Mouse (Mus musculus) hindbrain, postnatal 0 days (tissue): ENCODE data around the gene Fadd. TPM values are rescaled to one million over a fixed set of nuclear protein-coding genes. Genes with fewer than 3 reads are reported as not detected.

Experiments
- ATAC-seq: fragments of 200-750 bp; cut with Nextera tagmentation; 2 replicates; pipeline ENCODE4 v1.8.0; 2017; ENCODE audit warnings: mild to moderate bottlenecking, moderate TSS enrichment, moderate library complexity
- DNase-seq: peaks from one replicate; pipeline ENCODE4 v3.0.0-alpha.2; 2015; ENCODE audit warnings: low spot score
- H3K27ac ChIP-seq: fragments of 300-500 bp; sonication (generic); 2 replicates; pipeline ENCODE4 v1.5.1; 2014; ENCODE audit warnings: mild to moderate bottlenecking
- H3K27me3 ChIP-seq: fragments of 300-500 bp; sonication (generic); 2 replicates; pipeline ENCODE4 v1.6.1; 2014; ENCODE audit warnings: low read length, mixed read lengths; ENCODE audit not compliant: insufficient read depth
- H3K36me3 ChIP-seq: fragments of 300-500 bp; sonication (generic); 2 replicates; pipeline ENCODE4 v1.6.1; 2014; ENCODE audit warnings: low read length, mixed read lengths; ENCODE audit not compliant: insufficient read depth
- H3K4me1 ChIP-seq: fragments of 300-500 bp; sonication (generic); 2 replicates; pipeline ENCODE4 v1.6.1; 2014; ENCODE audit warnings: antibody characterized with exemption, low read length, mixed read lengths; ENCODE audit not compliant: insufficient read depth
- H3K4me2 ChIP-seq: fragments of 300-500 bp; sonication (generic); 2 replicates; pipeline ENCODE4 v1.6.1; 2014; ENCODE audit warnings: low read depth, mild to moderate bottlenecking, low read length, moderate library complexity, mixed read lengths
- H3K4me3 ChIP-seq: fragments of 300-500 bp; sonication (generic); 2 replicates; pipeline ENCODE4 v1.5.1; 2014; ENCODE audit warnings: low read length
- H3K9ac ChIP-seq: fragments of 300-500 bp; sonication (generic); replicated peaks from 2 replicates; pipeline ENCODE4 v1.6.1; 2014; ENCODE audit warnings: mild to moderate bottlenecking, low read length, moderate library complexity, mixed read lengths
- H3K9me3 ChIP-seq: fragments of 300-500 bp; sonication (generic); 2 replicates; pipeline ENCODE4 v1.6.1; 2016; ENCODE audit warnings: low read length, mixed read lengths
- CTCF ChIP-seq: IDR thresholded peaks from 2 replicates; pipeline ENCODE4 v1.5.1; 2016; ENCODE audit warnings: antibody characterized with exemption, control low read depth, low read depth
- WGBS: fragments of 180-500 bp; shearing (Covaris S2); extraction: QIAGEN DNeasy Blood & Tissue Kit; methylation state at CpG from one replicate; pipeline ENCODE4 v1.1.7; 2014; 5-methylcytosine and 5-hydroxymethylcytosine counted together
- polyA plus RNA-seq: library from polyadenylated mRNA; unstranded; fragments of >200 nt; fragmentation: Nextera tagmentation; extraction: Ambion mirVana; gene quantifications from 2 replicates; pipeline ENCODE4 v1.2.1, GENCODE M21; 2015
- total RNA-seq: library from RNA; depleted of rRNA; stranded (reverse); fragments of >200 nt; gene quantifications from 2 replicates; pipeline ENCODE4 v1.2.3, GENCODE M21; 2014

Gene Fadd
- total and polyA plus RNA-seq, 2 experiments from 2014 or later, result 3.1 to 4.3 TPM

- H3K9me3 ChIP-seq, result no peaks in the 10 kb centered on the region
- peaks cover 13% of the 10 kb centered on the region for H3K4me1 ChIP-seq
- no peak overlapping the region for H3K9ac ChIP-seq
- no peak overlapping the region for H3K4me3 ChIP-seq
- 0 out of 2 replicates have a peak, but pooled peaks cover 10% of the 10 kb centered on the region for H3K36me3 ChIP-seq
- peak; percentile 80 for TF ChIP-seq CTCF
- no peak overlapping the region for H3K4me2 ChIP-seq
- ATAC-seq, result no peak
- DNase-seq, result peak; percentile 80
- no peaks in the 10 kb centered on the region; the same call in 1 of the 2 replicates for H3K27me3 ChIP-seq
- H3K27ac ChIP-seq, result no peak overlapping the region
- 5% methylated on average over 4 of the region's 4 CpGs for WGBS
These were observed 1.4 kb upstream of the Fadd start for GRCm38 (mm10) chr7:144583619-144584018.

DNA sequence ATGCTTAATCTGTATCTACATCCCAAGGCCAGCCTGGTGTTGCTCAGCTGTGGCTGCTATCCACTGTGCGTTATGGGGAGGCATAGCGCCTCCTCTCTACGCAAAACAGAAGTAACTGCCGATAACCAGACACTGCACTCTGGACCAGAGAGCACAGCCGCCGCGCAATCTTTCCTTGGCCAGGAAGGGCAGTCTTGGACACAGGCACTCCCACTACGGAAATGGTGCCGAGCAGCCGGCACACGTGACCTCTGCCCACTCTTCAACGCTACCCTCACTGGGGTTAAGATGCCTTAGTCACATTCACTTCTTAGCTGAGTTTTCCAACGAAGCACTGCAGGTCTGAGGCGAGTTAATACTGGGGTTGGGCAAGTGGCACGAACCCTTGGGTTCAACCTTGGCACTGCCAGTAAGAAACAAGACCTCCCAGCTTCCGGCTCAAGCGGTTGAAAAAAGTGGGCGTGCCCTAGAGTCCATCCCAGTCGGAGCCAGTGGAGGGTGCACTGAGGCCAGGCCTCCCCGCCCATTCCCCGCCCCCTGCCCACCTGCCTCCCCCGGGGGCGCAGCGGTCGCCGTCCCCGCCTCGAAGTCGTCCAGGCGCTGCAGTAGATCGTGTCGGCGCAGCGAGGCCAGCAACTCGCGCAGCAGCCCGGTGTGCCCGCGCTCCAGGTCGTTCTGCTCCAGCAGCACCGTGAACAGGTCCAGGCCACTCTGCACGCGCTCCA, 542 bp downstream of the Fadd start:
- H3K27me3 ChIP-seq, result no peaks in the 10 kb centered on the region
- peak overlapping the region; percentile 80 for H3K27ac ChIP-seq
- no peaks in the 10 kb centered on the region for H3K9me3 ChIP-seq
- peaks cover 13% of the 10 kb centered on the region for H3K4me1 ChIP-seq
- H3K4me3 ChIP-seq, result peak overlapping the region; percentile 56
- peak; percentile 86 for TF ChIP-seq CTCF
- WGBS, result 1% methylated on average over 43 of the region's 43 CpGs
- H3K9ac ChIP-seq, result peak overlapping the region; percentile 63
- peak; percentile 90 for DNase-seq
- ATAC-seq, result peak; percentile 86
- 0 out of 2 replicates have a peak, but pooled peaks cover 10% of the 10 kb centered on the region for H3K36me3 ChIP-seq
- H3K4me2 ChIP-seq, result peak overlapping the region; percentile 65

DNA sequence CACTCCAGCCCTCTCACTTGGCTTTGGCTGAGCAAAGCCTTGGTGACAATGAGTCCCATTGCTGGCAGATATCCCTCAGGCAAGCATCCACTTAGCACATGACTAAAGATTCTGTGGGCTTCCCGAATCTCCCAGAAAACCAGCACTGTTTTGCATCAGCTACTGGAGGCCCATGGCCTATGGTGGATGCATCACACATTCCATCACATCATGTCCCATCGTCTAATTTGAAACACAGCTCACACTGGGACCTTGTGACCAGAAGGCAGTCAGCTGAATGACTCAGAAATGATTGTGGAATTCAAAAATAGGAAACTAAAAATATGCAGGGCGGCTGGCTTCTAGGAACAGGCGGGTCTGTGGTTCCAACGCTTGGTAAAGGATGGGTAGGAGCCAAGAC, 4.4 kb downstream of the Fadd start:
- no peak overlapping the region for H3K9ac ChIP-seq
- TF ChIP-seq CTCF, result no peak
- 0 out of 2 replicates have a peak, but pooled peaks cover 10% of the 10 kb centered on the region for H3K36me3 ChIP-seq
- ATAC-seq (no peak), DNase-seq (no peak)
- no peaks in the 10 kb centered on the region for H3K27me3 ChIP-seq
- no peak overlapping the region for H3K4me3 ChIP-seq
- 91% methylated on average over 5 of the region's 5 CpGs for WGBS
- no peak overlapping the region for H3K4me2 ChIP-seq
- no peaks in the 10 kb centered on the region for H3K9me3 ChIP-seq
- H3K27ac ChIP-seq, result no peak overlapping the region
- peaks cover 11% of the 10 kb centered on the region for H3K4me1 ChIP-seq

GRCm38 (mm10) chr7:144572234-144572633, 10.0 kb downstream of the Fadd start:
- WGBS, result 87% methylated on average over 5 of the region's 5 CpGs
- H3K9ac ChIP-seq, result no peak overlapping the region
- H3K4me2 ChIP-seq, result no peak overlapping the region
- no peaks in the 10 kb centered on the region for H3K36me3 ChIP-seq
- no peaks in the 10 kb centered on the region for H3K9me3 ChIP-seq
- H3K4me3 ChIP-seq, result no peak overlapping the region
- no peak overlapping the region for H3K27ac ChIP-seq
- ATAC-seq (no peak), DNase-seq (no peak)
- no peaks in the 10 kb centered on the region for H3K27me3 ChIP-seq
- no peaks in the 10 kb centered on the region for H3K4me1 ChIP-seq
- no peak for TF ChIP-seq CTCF

- H3K4me2 ChIP-seq, result no peak overlapping the region
- no peaks in the 10 kb centered on the region for H3K4me1 ChIP-seq
- no peak overlapping the region for H3K27ac ChIP-seq
- H3K36me3 ChIP-seq, result no peaks in the 10 kb centered on the region
- H3K9me3 ChIP-seq, result no peaks in the 10 kb centered on the region
- no peak overlapping the region for H3K9ac ChIP-seq
- no peak for DNase-seq
- TF ChIP-seq CTCF, result no peak
- no peak for ATAC-seq
- H3K4me3 ChIP-seq, result no peak overlapping the region
- no peaks in the 10 kb centered on the region for H3K27me3 ChIP-seq
These were observed 10.7 kb downstream of the Fadd start for GRCm38 (mm10) chr7:144571598-144571997.

DNA sequence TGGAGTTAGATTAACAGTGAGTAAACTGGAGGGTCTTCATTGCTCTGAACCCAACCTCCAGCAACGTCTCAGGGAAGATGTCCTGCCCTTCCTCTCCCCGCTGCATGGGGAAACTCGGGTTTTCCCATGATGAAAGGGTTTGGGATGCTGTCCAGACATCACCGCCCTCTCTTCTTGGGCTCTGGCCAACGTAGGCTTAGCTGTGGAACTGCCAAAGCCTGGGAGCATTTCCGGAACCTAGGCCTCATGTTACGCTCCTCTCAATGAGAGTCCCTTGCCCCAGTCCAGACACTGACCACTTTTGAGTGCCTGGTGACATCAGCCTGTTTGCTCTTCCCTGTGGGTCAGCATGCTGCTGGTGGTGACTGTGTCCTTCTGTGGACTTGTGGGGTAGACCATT, 12.8 kb downstream of the Fadd start:
- peak; percentile 67 for DNase-seq

GRCm38 (mm10) chr7:144568091-144568490, 14.2 kb downstream of the Fadd start:
- no peaks in the 10 kb centered on the region for H3K4me1 ChIP-seq
- ATAC-seq (no peak), DNase-seq (no peak)
- H3K4me2 ChIP-seq, result no peak overlapping the region
- TF ChIP-seq CTCF, result no peak
- no peaks in the 10 kb centered on the region for H3K36me3 ChIP-seq
- no peaks in the 10 kb centered on the region for H3K9me3 ChIP-seq
- no peak overlapping the region for H3K4me3 ChIP-seq
- H3K9ac ChIP-seq, result no peak overlapping the region
- H3K27me3 ChIP-seq, result no peaks in the 10 kb centered on the region
- H3K27ac ChIP-seq, result no peak overlapping the region

More for the DNA sequence above, 12.8 kb downstream of the Fadd start:
- no peak overlapping the region for H3K4me2 ChIP-seq
- no peaks in the 10 kb centered on the region for H3K27me3 ChIP-seq
- no peak for TF ChIP-seq CTCF
- 0 out of 2 replicates have a peak overlapping the region, but pooled peaks have one; percentile 11 for H3K27ac ChIP-seq
- no peak overlapping the region for H3K4me3 ChIP-seq
- H3K9ac ChIP-seq, result no peak overlapping the region
- WGBS, result 48% methylated on average over 7 of the region's 7 CpGs
- H3K4me1 ChIP-seq, result no peaks in the 10 kb centered on the region
- no peaks in the 10 kb centered on the region for H3K36me3 ChIP-seq
- H3K9me3 ChIP-seq, result no peaks in the 10 kb centered on the region
- ATAC-seq, result no peak
